Mouse (Mus musculus) midbrain, embryonic 15.5 days (tissue): ENCODE measurements around the gene Golt1a. TPM values are rescaled to one million over a fixed set of nuclear protein-coding genes. Genes with fewer than 3 reads are reported as not detected.

Source experiments
- ATAC-seq: fragments of 200-750 bp; cut with Nextera tagmentation; replicated peaks from 2 replicates; pipeline ENCODE4 v1.8.0; 2017; ENCODE audit warnings: moderate TSS enrichment
- H3K27ac ChIP-seq: fragments of 300-500 bp; sonication (generic); 2 replicates; pipeline ENCODE4 v1.5.1; 2015; ENCODE audit warnings: mild to moderate bottlenecking, inconsistent platforms
- H3K27me3 ChIP-seq: fragments of 300-500 bp; sonication (generic); replicated peaks from 2 replicates; pipeline ENCODE4 v1.6.1; 2015; ENCODE audit warnings: inconsistent platforms
- H3K36me3 ChIP-seq: fragments of 300-500 bp; sonication (generic); replicated peaks from 2 replicates; pipeline ENCODE4 v1.6.1; 2015; ENCODE audit warnings: inconsistent platforms
- H3K4me1 ChIP-seq: fragments of 300-500 bp; sonication (generic); 2 replicates; pipeline ENCODE4 v1.6.1; 2015; ENCODE audit warnings: inconsistent platforms
- H3K4me2 ChIP-seq: fragments of 300-500 bp; sonication (generic); 2 replicates; pipeline ENCODE4 v1.6.1; 2015; ENCODE audit warnings: inconsistent platforms, mild to moderate bottlenecking, moderate library complexity
- H3K4me3 ChIP-seq: fragments of 300-500 bp; sonication (generic); 2 replicates; pipeline ENCODE4 v1.5.1; 2015; ENCODE audit warnings: mild to moderate bottlenecking, inconsistent platforms
- H3K9ac ChIP-seq: fragments of 300-500 bp; sonication (generic); 2 replicates; pipeline ENCODE4 v1.6.1; 2015; ENCODE audit warnings: mild to moderate bottlenecking, inconsistent platforms
- H3K9me3 ChIP-seq: fragments of 300-500 bp; sonication (generic); 2 replicates; pipeline ENCODE4 v1.6.1; 2016; ENCODE audit warnings: inconsistent platforms
- WGBS: fragments of 180-500 bp; shearing (Covaris S2); methylation state at CpG from one replicate; pipeline ENCODE4 v1.1.7; 2015; ENCODE audit warnings: mixed read lengths; 5-methylcytosine and 5-hydroxymethylcytosine counted together
- polyA plus RNA-seq: library from polyadenylated mRNA; unstranded; fragments of >200 nt; fragmentation: Nextera tagmentation; extraction: Ambion mirVana; gene quantifications from 2 replicates; pipeline ENCODE4 v1.2.1, GENCODE M21; 2015

Golt1a gene
- polyA plus RNA-seq, 1 experiment from 2014 or later = not detected

DNA sequence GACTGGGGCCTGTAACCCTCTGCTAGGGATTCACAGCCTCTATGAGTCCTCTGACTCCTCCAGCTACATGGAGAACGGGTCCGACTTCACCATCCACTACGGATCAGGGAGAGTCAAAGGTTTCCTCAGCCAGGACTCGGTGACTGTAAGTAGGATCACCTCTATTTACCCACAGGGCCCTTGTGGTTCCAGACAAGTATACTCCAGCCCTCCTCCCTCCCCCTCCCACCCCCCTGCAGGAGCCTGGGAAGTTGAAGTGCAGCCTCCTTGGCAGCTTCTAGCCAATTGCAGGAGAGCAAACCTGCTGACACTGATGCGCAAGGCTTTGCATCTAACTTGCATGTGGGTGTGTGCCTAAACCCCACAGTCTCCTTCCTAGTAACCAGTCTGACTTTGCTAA, 45.9 kb downstream of the Golt1a start:
- Histone ChIP-seq H3K9me3 (no peaks in the 10 kb centered on the region), H3K4me2 (no peak overlapping the region), H3K27ac (no peak overlapping the region), H3K4me1 (peaks cover 14% of the 10 kb centered on the region), H3K4me3 (no peak overlapping the region), H3K27me3 (no peaks in the 10 kb centered on the region), H3K36me3 (no peaks in the 10 kb centered on the region), H3K9ac (no peak overlapping the region)
- ATAC-seq = no peak
- WGBS = 50% methylated on average over 5 of the region's 5 CpGs

- no peak for ATAC-seq
- no peaks in the 10 kb centered on the region for H3K9me3 ChIP-seq
- WGBS = 58% methylated on average over 15 of the region's 15 CpGs
- no peak overlapping the region for H3K4me2 ChIP-seq
- no peak overlapping the region for H3K27ac ChIP-seq
- H3K4me1 ChIP-seq = peaks cover 14% of the 10 kb centered on the region
- no peaks in the 10 kb centered on the region for H3K27me3 ChIP-seq
- H3K9ac ChIP-seq = no peak overlapping the region
- no peak overlapping the region for H3K4me3 ChIP-seq
- no peaks in the 10 kb centered on the region for H3K36me3 ChIP-seq
These were observed 46.3 kb downstream of the Golt1a start for GRCm38 (mm10) chr1:133355912-133356311.

DNA sequence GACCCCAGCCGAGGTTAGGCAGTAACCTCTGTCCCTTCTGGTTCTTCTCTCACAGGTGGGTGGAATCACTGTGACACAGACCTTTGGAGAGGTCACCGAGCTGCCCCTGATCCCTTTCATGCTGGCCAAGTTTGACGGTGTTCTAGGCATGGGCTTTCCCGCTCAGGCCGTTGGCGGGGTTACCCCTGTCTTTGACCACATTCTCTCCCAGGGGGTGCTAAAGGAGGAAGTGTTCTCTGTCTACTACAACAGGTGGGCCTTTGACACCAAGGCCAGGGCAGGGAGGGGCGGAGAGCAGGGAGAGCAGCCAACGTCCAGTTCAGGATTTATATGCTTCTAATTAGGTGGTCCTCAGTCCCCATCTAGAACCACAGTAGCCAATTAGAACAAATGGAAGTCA, 46.7 kb downstream of the Golt1a start:
- WGBS = 65% methylated on average over 8 of the region's 8 CpGs
- ATAC-seq = no peak
- Histone ChIP-seq H3K4me3 (no peak overlapping the region), H3K4me1 (peaks cover 12% of the 10 kb centered on the region), H3K4me2 (no peak overlapping the region), H3K36me3 (no peaks in the 10 kb centered on the region), H3K9ac (no peak overlapping the region), H3K27me3 (no peaks in the 10 kb centered on the region), H3K27ac (no peak overlapping the region), H3K9me3 (no peaks in the 10 kb centered on the region)

DNA sequence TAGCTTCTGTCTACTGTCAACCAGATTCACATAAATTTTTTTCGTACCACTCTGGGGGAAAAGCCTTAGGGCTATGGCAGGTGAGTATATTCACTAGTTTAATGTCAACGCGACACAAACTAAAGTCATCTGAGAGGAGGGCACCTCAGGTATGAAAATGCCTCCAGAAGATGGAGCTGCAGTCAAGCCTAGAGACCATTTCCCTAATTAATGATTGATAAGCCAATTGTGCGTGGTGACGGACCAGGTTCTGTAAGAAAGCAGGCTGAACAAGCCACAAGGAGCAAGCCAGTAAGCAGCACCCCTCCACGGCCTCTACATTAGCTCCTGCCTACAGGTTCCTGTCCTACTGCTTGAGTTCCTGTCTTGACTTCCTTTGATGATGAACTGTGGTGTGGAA, 51.4 kb downstream of the Golt1a start:
- ATAC-seq = no peak
- 95% methylated on average over 6 of the region's 6 CpGs for WGBS
- Histone ChIP-seq H3K9ac (no peak overlapping the region), H3K4me2 (no peak overlapping the region), H3K27me3 (peaks cover 18% of the 10 kb centered on the region), H3K27ac (no peak overlapping the region), H3K4me1 (peaks cover 12% of the 10 kb centered on the region), H3K9me3 (no peaks in the 10 kb centered on the region), H3K4me3 (no peak overlapping the region), H3K36me3 (no peaks in the 10 kb centered on the region)

DNA sequence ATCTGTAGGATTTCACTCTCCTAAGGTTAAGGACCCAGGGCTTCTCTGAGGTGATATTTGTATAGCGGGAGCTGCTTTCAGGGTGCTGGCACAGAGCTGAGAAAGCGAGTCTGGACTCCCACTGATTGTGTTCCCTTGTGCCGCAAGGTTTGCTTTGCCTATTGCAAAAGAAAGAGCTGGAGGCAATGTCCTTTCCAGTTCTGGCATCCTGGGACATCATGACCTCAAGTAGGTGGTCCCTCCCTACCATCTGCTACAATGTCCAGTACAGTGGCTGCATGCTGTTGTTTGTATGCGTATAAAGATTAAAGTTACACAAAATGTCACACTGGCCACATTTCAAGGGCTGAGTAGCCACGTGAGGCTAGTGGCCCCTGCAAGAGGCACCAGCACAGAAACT, 52.5 kb downstream of the Golt1a start:
- H3K4me1 ChIP-seq = peaks cover 12% of the 10 kb centered on the region
- H3K9ac ChIP-seq = no peak overlapping the region
- no peak for ATAC-seq
- no peaks in the 10 kb centered on the region for H3K36me3 ChIP-seq
- no peaks in the 10 kb centered on the region for H3K9me3 ChIP-seq
- H3K27ac ChIP-seq = no peak overlapping the region
- 91% methylated on average over 5 of the region's 5 CpGs for WGBS
- H3K4me3 ChIP-seq = no peak overlapping the region
- H3K27me3 ChIP-seq = peaks cover 21% of the 10 kb centered on the region
- H3K4me2 ChIP-seq = no peak overlapping the region

DNA sequence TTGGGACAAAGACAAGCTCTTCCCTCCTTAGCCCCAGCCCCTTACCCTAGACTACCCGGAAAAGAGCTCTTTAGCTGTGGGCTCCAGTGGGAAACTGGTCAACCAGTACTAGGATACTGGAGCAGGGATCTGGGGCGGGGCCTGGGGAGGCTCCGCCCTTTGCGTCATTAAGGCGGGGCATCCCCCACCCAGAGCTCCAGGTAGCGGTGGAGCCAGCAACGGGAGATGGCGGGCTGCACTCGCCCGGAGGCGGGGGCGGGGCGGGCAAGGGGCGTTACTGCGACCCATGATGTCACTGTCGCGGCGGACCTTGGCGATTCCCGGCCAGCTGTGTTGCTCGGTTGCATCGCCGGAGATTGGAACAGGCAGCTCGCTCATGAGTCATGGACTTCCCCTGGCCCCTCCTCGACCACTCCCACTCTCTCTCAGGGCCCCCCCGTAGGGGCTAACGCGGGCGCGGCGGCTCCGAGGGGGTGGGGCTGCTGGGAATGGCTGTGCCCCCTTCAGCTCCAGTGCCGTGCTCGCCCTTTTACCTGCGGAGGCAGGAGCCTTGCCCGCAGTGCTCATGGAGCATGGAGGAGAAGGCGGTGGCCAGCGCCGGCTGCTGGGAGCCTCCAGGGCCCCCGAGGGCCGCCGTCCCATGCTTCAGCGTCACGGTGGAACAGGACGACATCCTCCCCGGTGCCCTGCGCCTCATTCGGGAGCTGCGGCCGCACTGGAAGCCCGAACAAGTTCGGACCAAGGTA, 53.8 kb downstream of the Golt1a start, which contains the start of gene Etnk2:
Etnk2 (plus strand) TSS at position 297 of the 746 bp plus-strand sequence.
- WGBS = under 1% methylated on average over 52 of the region's 52 CpGs
- H3K9me3 ChIP-seq = no peaks in the 10 kb centered on the region
- peaks cover 21% of the 10 kb centered on the region for H3K27me3 ChIP-seq
- H3K4me1 ChIP-seq = peaks cover 23% of the 10 kb centered on the region
- H3K9ac ChIP-seq = peak within 1 kb of the TSS; percentile 66
- peak within 1 kb of the TSS; percentile 55 for H3K27ac ChIP-seq
- peak; percentile 84 for ATAC-seq
- peak within 1 kb of the TSS; percentile 88 for H3K4me2 ChIP-seq
- peak within 1 kb of the TSS; percentile 70 for H3K4me3 ChIP-seq
- no peaks in the 10 kb centered on the region for H3K36me3 ChIP-seq

DNA sequence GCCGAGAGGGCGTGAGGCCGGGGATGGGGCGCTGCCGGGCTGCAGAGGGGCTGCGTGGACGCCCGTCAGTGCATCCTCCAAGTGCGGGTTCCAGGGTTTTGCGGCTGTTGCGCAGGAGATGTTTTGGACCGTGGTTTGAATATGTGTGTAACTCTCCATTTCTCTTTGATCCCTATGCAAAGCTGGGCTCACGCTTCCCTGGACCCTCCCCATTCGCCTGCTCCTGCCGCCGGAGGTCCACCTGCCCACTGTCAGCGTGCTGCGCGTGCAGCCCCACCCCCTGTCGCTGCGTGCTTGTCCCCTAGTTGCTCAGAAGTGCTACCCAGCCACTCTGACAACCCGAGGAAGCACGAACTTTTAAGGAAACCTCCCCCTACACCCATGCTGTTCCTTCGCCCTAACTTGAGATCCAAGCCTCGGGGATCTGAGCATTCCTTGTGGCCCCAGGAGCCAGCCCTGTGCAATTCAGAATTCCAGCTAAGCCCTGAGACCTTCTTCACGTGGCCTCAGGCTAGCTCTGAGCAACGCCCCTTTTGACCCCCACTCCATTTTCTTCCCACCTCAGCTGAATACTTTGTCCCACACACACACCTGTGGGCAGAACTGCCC, 54.5 kb downstream of the Golt1a start:
- peak overlapping the region; percentile 55 for H3K27ac ChIP-seq
- peak overlapping the region; percentile 66 for H3K9ac ChIP-seq
- H3K9me3 ChIP-seq = no peaks in the 10 kb centered on the region
- peak; percentile 44 for ATAC-seq
- H3K4me3 ChIP-seq = peak overlapping the region; percentile 70
- 2% methylated on average over 27 of the region's 27 CpGs for WGBS
- peaks cover 21% of the 10 kb centered on the region for H3K27me3 ChIP-seq
- H3K4me1 ChIP-seq = peaks cover 24% of the 10 kb centered on the region
- no peaks in the 10 kb centered on the region for H3K36me3 ChIP-seq
- H3K4me2 ChIP-seq = peak overlapping the region; percentile 88

GRCm38 (mm10) chr1:133364890-133365289, 55.3 kb downstream of the Golt1a start:
- H3K27ac ChIP-seq = no peak overlapping the region
- no peak for ATAC-seq
- H3K9me3 ChIP-seq = no peaks in the 10 kb centered on the region
- H3K9ac ChIP-seq = no peak overlapping the region
- 47% methylated on average over 2 of the region's 2 CpGs for WGBS
- H3K4me3 ChIP-seq = no peak overlapping the region
- peaks cover 24% of the 10 kb centered on the region for H3K4me1 ChIP-seq
- peaks cover 21% of the 10 kb centered on the region for H3K27me3 ChIP-seq
- H3K4me2 ChIP-seq = peak overlapping the region; percentile 88
- H3K36me3 ChIP-seq = no peaks in the 10 kb centered on the region

DNA sequence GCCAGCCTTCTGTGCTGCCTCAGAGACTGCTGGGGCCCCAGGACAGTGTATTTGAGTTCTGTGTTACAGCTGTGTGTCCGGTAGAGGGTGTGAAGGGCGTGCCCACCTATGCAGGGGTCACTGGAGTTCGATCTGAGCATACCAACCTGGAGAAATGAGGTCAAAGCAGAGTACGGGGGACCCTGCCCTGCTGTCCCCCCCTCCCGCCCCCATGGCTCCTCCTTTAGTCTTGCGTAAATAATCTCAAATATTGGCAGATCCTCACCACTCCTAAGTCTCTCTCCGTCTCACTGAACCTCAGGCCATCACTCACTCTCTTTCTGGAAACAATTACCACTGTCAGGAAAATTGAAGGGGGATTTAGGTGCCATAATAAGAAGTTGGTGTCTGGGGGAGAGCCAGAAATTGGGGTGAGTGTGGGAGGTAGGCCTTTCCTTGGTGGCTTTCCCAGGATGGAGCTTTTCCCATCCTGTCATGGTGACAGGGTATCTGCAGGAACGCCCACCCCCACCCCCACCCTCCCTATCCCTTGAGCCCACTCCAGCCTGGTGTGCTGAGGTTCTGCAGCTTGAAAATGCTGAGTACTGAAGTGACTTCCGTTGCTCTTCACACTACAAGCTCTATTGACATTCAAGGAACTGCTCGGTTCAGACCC, 57.5 kb downstream of the Golt1a start:
- WGBS = 56% methylated on average over 10 of the region's 10 CpGs
- H3K9me3 ChIP-seq = no peaks in the 10 kb centered on the region

DNA sequence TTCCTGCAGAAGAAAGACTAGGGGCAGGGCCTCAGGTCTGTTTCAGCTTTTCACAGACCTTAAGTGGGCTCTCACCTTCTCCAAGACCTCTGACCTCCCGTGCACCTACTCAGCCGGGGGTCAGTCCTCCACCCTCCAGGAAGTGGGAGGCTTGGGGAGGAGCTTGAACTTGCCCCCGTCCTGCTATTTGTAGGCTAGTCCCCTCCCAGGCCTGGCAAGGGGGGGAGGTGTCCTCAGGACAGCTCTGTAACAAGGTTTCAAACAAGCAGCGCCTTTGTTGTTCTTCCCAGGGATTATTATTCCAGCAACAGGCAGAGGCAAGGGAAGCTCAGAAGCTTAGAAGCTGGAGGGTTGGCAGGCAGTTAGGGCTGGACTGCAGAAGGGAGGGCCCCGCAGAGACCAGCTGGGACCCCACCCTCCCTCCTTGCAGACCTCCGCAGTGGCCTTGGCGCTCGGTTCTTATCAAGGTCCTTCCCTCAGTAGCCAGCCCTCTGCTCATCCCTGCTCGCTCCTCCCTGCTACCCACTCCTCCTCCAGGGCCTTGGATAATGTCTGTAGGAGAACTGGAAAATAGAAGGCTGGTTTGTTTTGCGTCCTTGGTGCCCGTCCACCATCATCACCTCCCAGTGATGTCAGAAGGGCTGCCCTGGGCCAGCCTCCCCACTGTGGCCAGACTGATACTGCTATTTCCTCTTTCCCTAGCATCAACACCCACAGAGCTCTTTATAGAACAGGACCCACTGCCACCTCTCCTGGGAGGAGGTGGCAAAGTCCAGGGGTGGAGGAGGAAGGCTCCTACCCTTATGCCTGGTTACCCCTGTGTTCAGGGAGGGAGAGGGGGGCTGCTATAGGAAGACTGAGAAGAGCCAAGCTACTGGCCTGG, 58.2 kb downstream of the Golt1a start:
- no peak overlapping the region for H3K27ac ChIP-seq

More for the DNA sequence above, 57.5 kb downstream of the Golt1a start:
- Histone ChIP-seq H3K27ac (no peak overlapping the region), H3K4me1 (peaks cover 24% of the 10 kb centered on the region), H3K36me3 (no peaks in the 10 kb centered on the region), H3K4me3 (no peak overlapping the region), H3K27me3 (peaks cover 21% of the 10 kb centered on the region), H3K4me2 (no peak overlapping the region), H3K9ac (no peak overlapping the region)
- ATAC-seq = no peak

GRCm38 (mm10) chr1:133368644-133369043, 59.0 kb downstream of the Golt1a start:
- H3K27me3 ChIP-seq = peaks cover 21% of the 10 kb centered on the region
- H3K9me3 ChIP-seq = no peaks in the 10 kb centered on the region
- H3K27ac ChIP-seq = no peak overlapping the region
- no peaks in the 10 kb centered on the region for H3K36me3 ChIP-seq
- H3K4me2 ChIP-seq = no peak overlapping the region
- H3K4me1 ChIP-seq = peaks cover 24% of the 10 kb centered on the region
- ATAC-seq = no peak
- H3K9ac ChIP-seq = no peak overlapping the region
- no peak overlapping the region for H3K4me3 ChIP-seq
- 64% methylated on average over 10 of the region's 10 CpGs for WGBS

More for the DNA sequence above, 58.2 kb downstream of the Golt1a start:
- Histone ChIP-seq H3K4me2 (no peak overlapping the region), H3K9ac (0 out of 2 replicates have a peak overlapping the region, but pooled peaks have one; percentile 18), H3K4me1 (peaks cover 24% of the 10 kb centered on the region), H3K36me3 (no peaks in the 10 kb centered on the region), H3K9me3 (no peaks in the 10 kb centered on the region), H3K4me3 (no peak overlapping the region), H3K27me3 (peaks cover 21% of the 10 kb centered on the region)
- ATAC-seq = no peak
- 6% methylated on average over 11 of the region's 11 CpGs for WGBS

DNA sequence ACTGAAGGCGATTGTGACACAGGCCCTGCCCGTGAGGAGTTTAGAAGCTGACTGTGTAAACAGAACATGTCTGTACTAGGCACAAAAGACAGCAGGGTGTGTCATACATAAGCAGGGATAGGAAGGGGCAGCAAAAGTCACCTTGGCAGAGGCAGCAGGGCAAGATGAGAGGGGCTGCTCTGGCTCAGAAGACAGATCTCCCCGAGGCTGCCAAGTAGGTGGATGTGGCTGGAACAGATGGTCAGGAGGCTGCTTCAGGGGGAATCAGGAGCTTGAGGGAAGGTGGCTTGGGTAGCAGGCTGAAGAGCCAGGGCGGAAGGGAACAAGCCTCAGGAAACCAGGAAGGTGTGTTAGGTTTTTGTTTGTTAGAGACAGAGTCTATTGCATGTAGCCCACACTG, 60.8 kb downstream of the Golt1a start:
- no peak overlapping the region for H3K9ac ChIP-seq
- WGBS = 82% methylated on average over 4 of the region's 4 CpGs

More for the DNA sequence above, 60.8 kb downstream of the Golt1a start:
- Histone ChIP-seq H3K27ac (no peak overlapping the region), H3K27me3 (peaks cover 9% of the 10 kb centered on the region; the same call in 1 of the 2 replicates), H3K4me1 (peaks cover 12% of the 10 kb centered on the region), H3K4me3 (no peak overlapping the region), H3K4me2 (no peak overlapping the region), H3K36me3 (no peaks in the 10 kb centered on the region), H3K9me3 (no peaks in the 10 kb centered on the region)
- no peak for ATAC-seq
